Mouse (Mus musculus): Measurements from ENCODE around the gene Pum1. TPM values are rescaled to one million over a fixed set of nuclear protein-coding genes. Genes with fewer than 3 reads are reported as not detected.
"Not testable (repeated sequence)": the region's sequence is repeated elsewhere in the genome, so short reads cannot be mapped to it uniquely, and the experiment has no call there.

Pum1 gene
- polyA plus RNA-seq, 1 experiment from 2014 or later: 133 TPM

DNA sequence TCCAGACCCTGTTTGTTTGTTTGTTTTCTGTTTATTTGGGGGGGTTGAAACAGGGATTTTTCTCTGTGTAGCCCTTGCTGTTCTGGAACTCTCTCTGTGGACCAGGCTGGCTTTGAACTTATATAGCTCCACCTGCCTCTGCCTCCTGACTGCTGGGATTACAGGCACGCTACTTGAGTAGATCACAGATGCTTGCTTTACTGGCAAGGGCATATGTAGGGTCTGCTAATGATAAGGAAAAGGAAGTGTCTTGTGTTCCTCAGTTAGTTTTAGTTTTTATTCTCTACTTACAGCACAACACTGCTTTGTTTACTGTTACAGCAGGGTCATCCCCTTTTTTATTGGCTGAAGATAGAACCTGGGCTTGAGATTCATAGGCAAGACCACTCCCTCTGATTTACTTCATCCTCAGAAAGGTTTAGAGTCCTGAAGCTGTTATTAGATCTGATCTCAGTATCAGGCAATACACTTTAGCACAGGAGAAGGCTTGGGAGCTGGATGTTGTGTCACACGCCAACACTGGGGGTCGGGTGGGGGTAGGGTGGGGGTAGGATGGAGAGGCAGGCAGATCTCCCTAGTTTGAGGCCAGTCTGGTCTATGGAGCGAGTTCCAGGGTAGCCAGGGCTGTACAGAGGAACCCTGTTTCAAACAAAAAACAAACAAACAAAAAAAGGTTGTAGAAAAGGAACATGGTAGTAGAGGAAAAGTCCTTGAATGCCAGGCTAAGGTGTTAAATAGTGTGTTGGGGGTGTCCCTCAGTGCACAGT is 8.1 kb downstream of the Pum1 start:
- no peak overlapping the region for H3K4me3 ChIP-seq
- H3K36me3 ChIP-seq: peaks cover 56% of the 10 kb centered on the region
- H3K9ac ChIP-seq (replicated peaks): no peak overlapping the region
- peaks cover 16% of the 10 kb centered on the region for H3K4me1 ChIP-seq
- H3K4me2 ChIP-seq (replicated peaks): no peak overlapping the region
- 96% methylated on average over 4 of the region's 4 CpGs for WGBS
- H3K9me3 ChIP-seq: no peaks in the 10 kb centered on the region
- H3K27ac ChIP-seq (replicated peaks): no peak overlapping the region
- ATAC-seq (ENCODE audit: low FRiP score, low read depth): no peak
- H3K27me3 ChIP-seq: no peaks in the 10 kb centered on the region

DNA sequence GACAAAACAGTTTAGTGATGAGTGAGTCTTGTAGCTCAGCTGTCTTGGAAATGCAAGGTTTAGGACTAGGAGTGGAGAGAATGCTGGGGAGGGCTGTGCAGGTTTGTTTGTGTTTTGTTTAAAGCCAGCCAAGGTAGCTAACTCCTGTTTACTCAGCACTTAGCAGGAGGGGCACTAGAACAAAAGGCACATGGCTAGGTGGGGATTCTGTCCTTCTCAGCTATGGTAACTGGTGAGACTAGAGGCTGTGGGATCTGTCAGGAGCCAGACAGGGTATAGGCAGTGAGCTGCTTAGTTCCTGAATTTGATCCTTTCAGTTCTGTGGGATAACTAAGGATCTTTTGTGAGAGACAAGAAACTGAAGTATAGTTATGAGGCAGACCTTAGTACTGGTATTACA is 9.0 kb downstream of the Pum1 start:
- peaks cover 11% of the 10 kb centered on the region for H3K4me1 ChIP-seq
- H3K9me3 ChIP-seq: no peaks in the 10 kb centered on the region
- H3K27me3 ChIP-seq: no peaks in the 10 kb centered on the region
- H3K9ac ChIP-seq (replicated peaks): no peak overlapping the region
- H3K27ac ChIP-seq (replicated peaks): no peak overlapping the region
- no peak for ATAC-seq (ENCODE audit: low FRiP score, low read depth)
- no peak overlapping the region for H3K4me3 ChIP-seq
- no peak overlapping the region for H3K4me2 ChIP-seq (replicated peaks)
- H3K36me3 ChIP-seq: peaks cover 59% of the 10 kb centered on the region

DNA sequence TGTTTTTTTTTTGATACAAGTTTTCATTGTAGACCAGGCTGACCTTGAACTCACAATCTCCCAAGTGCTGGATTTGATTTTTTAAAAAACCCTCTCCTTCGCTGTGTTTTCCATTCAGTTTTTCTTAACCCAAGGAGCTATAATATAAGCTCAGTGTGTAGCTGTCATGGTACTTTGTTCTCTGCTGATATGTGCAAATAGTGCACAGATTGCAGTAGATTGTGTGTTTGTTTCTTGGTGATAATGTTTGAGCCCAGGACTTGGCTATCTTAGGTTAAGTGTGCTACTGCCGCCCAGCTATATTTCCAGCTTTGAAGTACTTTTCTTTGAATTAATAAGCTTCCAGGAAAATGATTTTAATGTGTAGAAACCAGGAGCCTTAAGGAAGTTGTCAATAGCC is 13.6 kb downstream of the Pum1 start:
- H3K27ac ChIP-seq (replicated peaks): no peak overlapping the region
- H3K9me3 ChIP-seq: no peaks in the 10 kb centered on the region
- ATAC-seq (ENCODE audit: low FRiP score, low read depth): no peak
- H3K9ac ChIP-seq (replicated peaks): no peak overlapping the region
- no peak overlapping the region for H3K4me3 ChIP-seq
- H3K27me3 ChIP-seq: no peaks in the 10 kb centered on the region
- H3K4me1 ChIP-seq: no peaks in the 10 kb centered on the region
- H3K36me3 ChIP-seq: peaks cover 69% of the 10 kb centered on the region
- H3K4me2 ChIP-seq (replicated peaks): no peak overlapping the region
- WGBS: 93% methylated on average over 2 of the region's 2 CpGs

DNA sequence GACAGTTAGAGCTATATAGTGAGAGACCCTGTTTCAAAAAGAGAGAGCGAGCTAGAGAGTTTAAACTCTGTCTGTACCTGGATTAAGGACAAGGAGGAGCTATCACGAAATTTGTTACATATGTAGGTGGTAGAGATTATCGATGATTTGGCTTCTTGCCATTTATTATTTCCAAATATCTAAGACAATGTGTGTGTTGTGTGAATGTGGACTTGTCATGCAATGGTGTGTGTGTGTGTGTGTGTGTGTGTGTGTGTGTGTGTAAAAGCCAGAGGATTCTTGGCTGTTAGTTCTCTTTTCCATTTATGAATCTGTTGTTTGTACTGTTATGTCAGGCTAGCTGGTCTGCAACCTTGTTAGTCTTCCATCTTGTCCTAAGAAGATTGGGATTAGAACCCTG is 15.0 kb downstream of the Pum1 start:
- no peak for ATAC-seq (ENCODE audit: low FRiP score, low read depth)
- Histone ChIP-seq H3K9ac (replicated peaks) (no peak overlapping the region), H3K4me1 (no peaks in the 10 kb centered on the region), H3K36me3 (peaks cover 68% of the 10 kb centered on the region), H3K27ac (replicated peaks) (no peak overlapping the region), H3K27me3 (no peaks in the 10 kb centered on the region), H3K4me2 (replicated peaks) (no peak overlapping the region), H3K9me3 (no peaks in the 10 kb centered on the region), H3K4me3 (no peak overlapping the region)
- WGBS: 98% methylated on average over 3 of the region's 3 CpGs

DNA sequence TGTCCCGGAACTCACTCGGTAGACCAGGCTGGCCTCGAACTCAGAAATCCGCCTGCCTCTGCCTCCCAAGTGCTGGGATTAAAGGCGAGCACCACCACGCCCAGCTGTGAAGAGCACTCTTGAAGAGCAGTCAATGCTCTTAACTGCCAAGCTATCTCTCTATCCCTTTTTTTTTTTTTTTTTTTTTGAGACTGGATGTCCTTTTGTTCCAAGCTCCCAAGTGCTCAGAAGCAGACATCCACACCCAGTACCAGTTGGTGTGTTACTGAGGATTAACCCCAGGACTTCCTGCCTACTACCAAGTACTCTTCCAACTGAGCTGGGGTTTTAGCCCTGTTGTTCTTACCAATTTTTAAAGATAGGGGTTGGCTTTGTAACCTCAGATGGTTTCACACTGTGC is 17.6 kb downstream of the Pum1 start:
- no peak for ATAC-seq (ENCODE audit: low FRiP score, low read depth)
- no peaks in the 10 kb centered on the region for H3K4me1 ChIP-seq
- no peak overlapping the region for H3K4me2 ChIP-seq (replicated peaks)
- no peak overlapping the region for H3K4me3 ChIP-seq
- H3K9me3 ChIP-seq: no peaks in the 10 kb centered on the region
- H3K27me3 ChIP-seq: no peaks in the 10 kb centered on the region
- no peak overlapping the region for H3K9ac ChIP-seq (replicated peaks)
- H3K36me3 ChIP-seq: peaks cover 57% of the 10 kb centered on the region
- 95% methylated on average over 6 of the region's 6 CpGs for WGBS
- no peak overlapping the region for H3K27ac ChIP-seq (replicated peaks)

DNA sequence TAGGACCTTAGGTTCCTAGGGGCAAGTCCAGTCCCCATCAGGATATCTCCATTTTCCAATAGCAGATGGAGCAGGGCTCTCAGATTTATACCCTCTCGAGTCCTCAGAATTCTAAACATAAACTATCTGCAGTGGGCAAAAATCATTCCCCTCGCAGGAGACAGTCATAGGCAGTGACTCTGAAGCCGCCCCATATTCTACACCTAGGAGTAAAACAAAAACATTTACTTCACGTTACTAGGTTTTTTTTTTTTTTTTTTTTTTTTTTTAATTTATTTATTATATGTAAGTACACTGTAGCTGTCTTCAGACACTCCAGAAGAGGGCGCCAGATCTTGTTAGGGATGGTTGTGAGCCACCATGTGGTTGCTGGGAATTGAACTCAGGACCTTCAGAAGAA is 19.9 kb downstream of the Pum1 start:
- not testable (repeated sequence) for H3K27ac ChIP-seq (replicated peaks); H3K9me3 ChIP-seq; H3K4me3 ChIP-seq; H3K4me2 ChIP-seq (replicated peaks); H3K9ac ChIP-seq (replicated peaks); H3K27me3 ChIP-seq; H3K4me1 ChIP-seq; ATAC-seq (ENCODE audit: low FRiP score, low read depth)
- 91% methylated on average over 5 of the region's 5 CpGs for WGBS
- peaks cover 55% of the 10 kb centered on the region for H3K36me3 ChIP-seq

DNA sequence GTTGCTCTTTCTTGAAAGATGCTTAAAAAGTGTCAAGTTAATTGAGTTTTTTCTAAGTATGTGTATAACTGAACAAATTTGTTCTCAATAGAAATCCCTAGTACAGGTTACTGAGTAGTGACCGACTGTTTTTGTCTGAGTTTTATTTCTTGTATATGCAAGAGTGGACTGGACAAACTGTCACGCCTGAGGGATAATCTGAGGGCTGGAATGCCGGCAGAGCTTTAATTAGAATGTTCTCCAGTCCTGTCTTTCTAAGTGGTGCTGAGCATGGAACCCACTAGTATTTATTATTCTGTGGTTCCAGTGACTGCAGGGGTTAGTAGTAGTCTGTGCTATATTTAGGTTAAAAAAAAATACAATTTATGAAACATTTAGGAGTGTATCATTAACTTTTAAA is 30.8 kb downstream of the Pum1 start:
- no peak overlapping the region for H3K9ac ChIP-seq (replicated peaks)
- peaks cover 22% of the 10 kb centered on the region for H3K36me3 ChIP-seq
- H3K9me3 ChIP-seq: no peaks in the 10 kb centered on the region
- no peak overlapping the region for H3K27ac ChIP-seq (replicated peaks)
- no peak overlapping the region for H3K4me3 ChIP-seq
- no peak for ATAC-seq (ENCODE audit: low FRiP score, low read depth)
- H3K4me1 ChIP-seq: 0 out of 2 replicates have a peak, but pooled peaks cover 2% of the 10 kb centered on the region
- 84% methylated on average over 3 of the region's 3 CpGs for WGBS
- H3K27me3 ChIP-seq: no peaks in the 10 kb centered on the region
- no peak overlapping the region for H3K4me2 ChIP-seq (replicated peaks)

DNA sequence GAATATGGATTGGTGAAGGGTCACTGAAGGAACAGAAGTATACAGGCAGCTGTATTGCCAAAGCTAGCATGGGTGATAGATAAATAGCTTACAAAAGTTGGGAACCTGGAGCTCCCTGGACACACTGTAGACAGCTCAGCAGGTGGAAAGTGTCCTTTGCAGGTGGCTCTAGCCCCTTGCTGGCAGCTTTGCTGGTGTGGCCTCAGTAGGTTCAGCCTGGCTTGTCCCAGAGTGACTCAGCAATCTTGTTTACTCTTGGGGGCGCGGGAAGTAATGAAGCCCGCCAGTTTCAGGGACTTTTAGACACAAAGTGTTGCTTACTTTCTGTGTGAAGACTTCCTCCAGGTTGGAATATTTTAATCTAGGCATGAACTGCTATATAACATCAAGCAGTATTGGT is 31.9 kb downstream of the Pum1 start:
- Histone ChIP-seq H3K36me3 (peaks cover 22% of the 10 kb centered on the region), H3K4me2 (replicated peaks) (no peak overlapping the region), H3K9me3 (no peaks in the 10 kb centered on the region), H3K4me3 (no peak overlapping the region), H3K9ac (replicated peaks) (no peak overlapping the region), H3K27me3 (no peaks in the 10 kb centered on the region), H3K27ac (replicated peaks) (no peak overlapping the region), H3K4me1 (0 out of 2 replicates have a peak, but pooled peaks cover 2% of the 10 kb centered on the region)
- 98% methylated on average over 3 of the region's 3 CpGs for WGBS
- no peak for ATAC-seq (ENCODE audit: low FRiP score, low read depth)

DNA sequence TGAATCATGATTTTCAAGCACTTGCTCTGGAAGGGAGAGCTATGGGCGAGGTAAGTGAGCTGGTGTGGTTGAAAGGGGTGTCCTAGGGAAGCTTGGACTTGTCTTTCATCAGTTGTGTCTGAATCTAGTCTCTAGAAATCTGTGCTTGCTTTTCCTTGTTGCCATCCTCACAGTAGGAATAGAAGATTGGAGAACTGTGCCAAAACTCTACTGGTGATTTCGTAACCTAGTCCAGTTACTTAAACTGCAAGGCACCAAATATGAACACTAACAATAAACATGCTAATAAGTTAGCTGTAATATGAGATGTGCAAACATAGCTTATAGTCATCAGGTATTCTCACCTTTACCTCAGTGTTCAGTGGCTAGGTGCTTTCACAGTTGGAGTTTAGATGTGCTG is 37.9 kb downstream of the Pum1 start:
- 93% methylated on average over 2 of the region's 2 CpGs for WGBS
- Histone ChIP-seq H3K27me3 (no peaks in the 10 kb centered on the region), H3K27ac (replicated peaks) (no peak overlapping the region), H3K36me3 (peaks cover 41% of the 10 kb centered on the region), H3K4me2 (replicated peaks) (no peak overlapping the region), H3K9ac (replicated peaks) (no peak overlapping the region), H3K4me3 (no peak overlapping the region), H3K4me1 (0 out of 2 replicates have a peak, but pooled peaks cover 2% of the 10 kb centered on the region), H3K9me3 (no peaks in the 10 kb centered on the region)
- ATAC-seq (ENCODE audit: low FRiP score, low read depth): no peak

DNA sequence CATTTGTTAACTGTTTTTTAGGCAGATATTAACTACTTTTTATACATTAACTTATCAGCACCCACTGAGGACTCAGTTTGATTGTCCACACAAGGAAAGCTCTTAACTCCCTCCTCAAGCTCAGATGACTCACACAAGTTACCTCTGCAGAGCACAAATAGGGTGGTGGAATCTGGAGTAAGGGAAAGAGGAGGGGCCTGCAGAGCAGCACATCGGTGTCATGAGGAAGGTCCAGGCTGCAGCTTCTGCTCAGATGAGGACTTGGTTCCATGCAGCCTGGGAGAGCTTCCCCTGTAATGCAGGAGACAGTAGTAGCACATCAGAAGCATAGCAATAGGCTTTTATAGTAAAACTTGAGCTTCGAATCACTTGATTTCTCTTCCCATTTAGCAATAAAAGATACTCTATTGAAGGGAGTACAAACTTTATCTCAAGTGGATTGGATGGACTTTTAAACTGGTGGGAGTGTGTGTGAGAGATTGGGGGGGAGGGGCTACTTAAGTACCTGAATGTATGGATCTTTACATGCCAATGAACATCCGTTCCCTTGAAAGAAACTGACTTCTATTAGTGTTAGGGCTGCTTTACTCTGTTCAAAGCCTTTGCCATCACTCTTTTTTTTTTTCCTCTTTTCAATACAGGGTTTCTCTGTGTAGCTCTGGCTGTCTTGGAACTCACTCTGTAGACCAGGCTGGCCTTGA is 39.9 kb downstream of the Pum1 start:
- no peak overlapping the region for H3K9ac ChIP-seq (replicated peaks)
- no peaks in the 10 kb centered on the region for H3K27me3 ChIP-seq
- H3K4me2 ChIP-seq (replicated peaks): no peak overlapping the region
- H3K9me3 ChIP-seq: no peaks in the 10 kb centered on the region
- peaks cover 46% of the 10 kb centered on the region for H3K36me3 ChIP-seq
- no peak overlapping the region for H3K4me3 ChIP-seq
- no peak overlapping the region for H3K27ac ChIP-seq (replicated peaks)
- ATAC-seq (ENCODE audit: low FRiP score, low read depth): no peak
- H3K4me1 ChIP-seq: peaks cover 6% of the 10 kb centered on the region; the same call in 1 of the 2 replicates
- WGBS: 89% methylated on average over 3 of the region's 3 CpGs

DNA sequence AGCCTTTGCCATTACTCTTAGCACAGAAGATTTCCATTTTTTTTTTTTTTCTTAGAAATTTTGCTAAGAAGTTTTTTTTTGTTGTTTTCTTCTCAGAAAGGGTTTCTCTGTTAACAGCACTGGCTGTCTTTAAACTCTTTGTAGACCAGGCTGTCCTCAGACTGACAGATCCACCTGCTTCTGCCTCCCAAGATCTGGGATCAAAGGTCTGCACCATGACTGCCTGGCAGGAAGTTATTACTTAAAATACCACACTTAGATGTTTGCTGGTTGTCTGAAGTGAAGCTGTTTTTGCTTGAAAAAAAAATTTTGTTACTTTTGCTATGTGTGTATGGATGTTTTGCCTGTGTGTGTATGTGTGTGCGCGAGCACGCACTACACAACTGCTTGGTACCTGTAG is 40.5 kb downstream of the Pum1 start:
- Histone ChIP-seq H3K4me2 (replicated peaks) (no peak overlapping the region), H3K27me3 (no peaks in the 10 kb centered on the region), H3K9me3 (no peaks in the 10 kb centered on the region), H3K27ac (replicated peaks) (no peak overlapping the region), H3K9ac (replicated peaks) (no peak overlapping the region), H3K36me3 (peaks cover 50% of the 10 kb centered on the region), H3K4me3 (no peak overlapping the region), H3K4me1 (peaks cover 10% of the 10 kb centered on the region)
- 100% methylated on average over 3 of the region's 3 CpGs for WGBS
- no peak for ATAC-seq (ENCODE audit: low FRiP score, low read depth)

DNA sequence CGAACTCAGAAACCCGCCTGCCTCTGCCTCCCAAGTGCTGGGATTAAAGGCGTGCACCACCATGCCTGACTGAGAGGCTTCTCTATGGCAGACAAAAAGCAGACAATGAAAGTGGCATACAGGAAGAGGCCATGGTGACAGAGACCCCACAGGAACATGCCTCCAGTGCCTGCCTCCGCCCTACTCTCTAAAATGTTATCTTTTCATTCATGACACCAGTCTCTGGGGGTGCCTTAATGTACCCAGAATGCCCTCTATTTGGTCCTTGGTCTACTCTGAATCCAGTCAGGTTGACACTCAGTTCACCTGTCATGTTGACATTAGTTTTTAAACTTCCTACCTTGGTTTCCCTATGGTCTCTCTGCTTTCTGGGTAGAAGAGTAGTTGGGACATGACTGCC is 41.5 kb downstream of the Pum1 start:
- no peak overlapping the region for H3K9ac ChIP-seq (replicated peaks)
- H3K4me2 ChIP-seq (replicated peaks): no peak overlapping the region
- H3K27ac ChIP-seq (replicated peaks): no peak overlapping the region
- H3K9me3 ChIP-seq: no peaks in the 10 kb centered on the region
- no peak overlapping the region for H3K4me3 ChIP-seq
- H3K4me1 ChIP-seq: peaks cover 12% of the 10 kb centered on the region
- ATAC-seq (ENCODE audit: low FRiP score, low read depth): no peak
- peaks cover 52% of the 10 kb centered on the region for H3K36me3 ChIP-seq
- 92% methylated on average over 4 of the region's 4 CpGs for WGBS
- H3K27me3 ChIP-seq: no peaks in the 10 kb centered on the region

All from midbrain, embryonic 12.5 days (tissue).